Mouse (Mus musculus): ENCODE data around the gene Gm2897. TPM values are rescaled to one million over a fixed set of nuclear protein-coding genes. Genes with fewer than 3 reads are reported as not detected.
"Not testable (repeated sequence)": the region's sequence is repeated elsewhere in the genome, so short reads cannot be mapped to it uniquely, and the experiment has no call there.

Gene Gm2897
- polyA plus RNA-seq (2015; fragmentation: Nextera tagmentation; extraction: Ambion mirVana) = 12.0 TPM in 2 replicates

GRCm38 (mm10) chr14:3048727-3049512, at the start of gene Gm2897:
Gene Gm2897 (plus strand): TSS chr14:3049285.
- not testable (repeated sequence) for H3K4me1 ChIP-seq (replicated peaks); H3K36me3 ChIP-seq; H3K27me3 ChIP-seq; H3K9me3 ChIP-seq
- peak within 1 kb of the TSS; percentile 58 for H3K9ac ChIP-seq
- 3% methylated on average over 26 of the region's 40 CpGs for WGBS
- peak within 1 kb of the TSS; percentile 53 for H3K4me3 ChIP-seq
- peak; percentile 79; the same call in 1 of the 2 replicates for ATAC-seq (ENCODE audit: low FRiP score, low read depth)
- H3K4me2 ChIP-seq = peak within 1 kb of the TSS; percentile 65
- H3K27ac ChIP-seq (replicated peaks) = peak within 1 kb of the TSS; percentile 65

- ATAC-seq (ENCODE audit: low FRiP score, low read depth); H3K4me1 ChIP-seq (replicated peaks); H3K27me3 ChIP-seq; H3K4me2 ChIP-seq; H3K27ac ChIP-seq (replicated peaks); H3K9me3 ChIP-seq; H3K4me3 ChIP-seq; H3K9ac ChIP-seq; H3K36me3 ChIP-seq: not testable (repeated sequence)
- 76% methylated on average over 3 of the region's 3 CpGs for WGBS
These were observed 19.4 kb upstream of the Gm2897 start, which contains the start of gene Gm2888 for GRCm38 (mm10) chr14:3029702-3030101. Gene Gm2888 (plus strand): TSS chr14:3030002.

- H3K4me1 ChIP-seq (replicated peaks); H3K36me3 ChIP-seq; H3K9me3 ChIP-seq; H3K27me3 ChIP-seq; ATAC-seq (ENCODE audit: low FRiP score, low read depth): not testable (repeated sequence)
- Histone ChIP-seq H3K4me2 (peak overlapping the region; percentile 65), H3K27ac (replicated peaks) (peak overlapping the region; percentile 65; the same call in 1 of the 2 replicates), H3K4me3 (peak overlapping the region; percentile 53), H3K9ac (peak overlapping the region; percentile 58)
- 2% methylated on average over 16 of the region's 20 CpGs for WGBS
These were observed 372 bp downstream of the Gm2897 start for GRCm38 (mm10) chr14:3049513-3049800.

GRCm38 (mm10) chr14:3050087-3050486, 1.0 kb downstream of the Gm2897 start:
- not testable (repeated sequence) for H3K9ac ChIP-seq
- WGBS = 2% methylated on average over 5 of the region's 8 CpGs
- peak overlapping the region; percentile 65; the same call in 1 of the 2 replicates for H3K4me2 ChIP-seq

GRCm38 (mm10) chr14:3116051-3116450, 67.0 kb downstream of the Gm2897 start:
- not testable (repeated sequence) for H3K27ac ChIP-seq (replicated peaks); H3K4me1 ChIP-seq (replicated peaks); H3K36me3 ChIP-seq; H3K27me3 ChIP-seq; H3K4me2 ChIP-seq; H3K9ac ChIP-seq; H3K9me3 ChIP-seq; ATAC-seq (ENCODE audit: low FRiP score, low read depth); H3K4me3 ChIP-seq
- WGBS = 94% methylated on average over 25 of the region's 25 CpGs

More at GRCm38 (mm10) chr14:3050087-3050486, 1.0 kb downstream of the Gm2897 start:
- not testable (repeated sequence) for H3K4me3 ChIP-seq; H3K9me3 ChIP-seq; H3K36me3 ChIP-seq; H3K27ac ChIP-seq (replicated peaks); ATAC-seq (ENCODE audit: low FRiP score, low read depth); H3K27me3 ChIP-seq; H3K4me1 ChIP-seq (replicated peaks)

Other genes starting within 250 kb of the Gm2897 start
- gene Gm2888, start 19.3 kb upstream of the Gm2897 start, polyA plus RNA-seq (2015; fragmentation: Nextera tagmentation; extraction: Ambion mirVana) = not detected in 2 replicates
- gene Gm10340, start 84.7 kb downstream of the Gm2897 start, polyA plus RNA-seq (2015; fragmentation: Nextera tagmentation; extraction: Ambion mirVana) = 0.12 TPM in 1 of 2 replicates, not detected in the other
- 0.31 and 0.68 TPM in 2 replicates for gene Gm5795, start 139.0 kb downstream of the Gm2897 start, polyA plus RNA-seq (2015; fragmentation: Nextera tagmentation; extraction: Ambion mirVana)
- 31.2 and 36.5 TPM in 2 replicates for gene D830030K20Rik, start 159.2 kb downstream of the Gm2897 start, polyA plus RNA-seq (2015; fragmentation: Nextera tagmentation; extraction: Ambion mirVana)

All from hindbrain, embryonic 15.5 days (tissue).